Mouse (Mus musculus) gastrocnemius, postnatal 10 days (tissue): ENCODE results near the gene Btbd8. TPM values are rescaled to one million over a fixed set of nuclear protein-coding genes. Genes with fewer than 3 reads are reported as not detected.

Experiments used
- DNase-seq: peaks from one replicate; pipeline ENCODE4 v3.0.0; 2021; ENCODE audit warnings: mixed read lengths
- total RNA-seq, 2 experiments: library from RNA; stranded (reverse); gene quantifications; 2 replicates each; pipeline ENCODE4 v1.2.3; 2021

Btbd8 gene
- total RNA-seq, 2 experiments from 2014 or later: 17.5 to 20.0 TPM

DNA sequence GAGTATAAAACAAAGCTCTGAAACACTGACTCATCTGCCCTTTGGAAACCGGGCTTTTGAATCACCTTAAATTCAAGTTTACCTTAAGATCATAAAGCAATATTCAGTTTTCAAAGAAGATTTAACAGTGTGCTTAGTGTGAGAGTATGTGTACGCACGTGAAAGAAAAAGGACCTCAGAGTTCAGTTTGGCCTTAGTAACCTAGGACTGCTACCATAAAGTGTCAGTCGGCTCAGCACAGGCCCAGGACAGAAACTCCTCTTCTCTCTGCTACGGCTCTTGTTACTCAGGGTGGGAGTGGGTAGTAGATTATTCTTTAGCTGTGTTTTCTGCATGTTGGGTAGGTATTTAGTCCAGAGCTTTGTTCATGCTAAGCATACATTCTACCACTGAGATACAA is 11.8 kb downstream of the Btbd8 start:
- no peak for DNase-seq

DNA sequence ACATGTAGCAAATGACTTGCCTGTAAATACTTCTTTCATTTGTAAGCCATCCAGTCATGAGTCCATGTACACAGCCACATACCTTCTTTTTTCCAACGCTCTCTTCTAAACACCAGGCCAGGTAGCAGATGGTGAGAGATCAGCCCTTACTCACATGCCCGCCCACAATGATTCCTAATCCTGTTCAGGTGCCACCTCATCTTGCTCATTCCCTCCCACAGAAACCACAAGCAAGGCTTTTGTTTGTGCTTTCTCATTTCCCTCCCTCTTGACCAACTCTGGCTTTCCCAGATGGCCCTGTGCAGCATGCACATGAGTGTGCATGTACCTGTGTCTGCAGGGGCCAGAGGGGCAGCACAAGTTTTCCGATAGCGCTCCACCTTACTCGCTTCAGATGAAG is 12.5 kb downstream of the Btbd8 start:
- DNase-seq: no peak

GRCm38 (mm10) chr5:107462147-107463076 is 24.6 kb downstream of the Btbd8 start:
- DNase-seq: no peak

DNA sequence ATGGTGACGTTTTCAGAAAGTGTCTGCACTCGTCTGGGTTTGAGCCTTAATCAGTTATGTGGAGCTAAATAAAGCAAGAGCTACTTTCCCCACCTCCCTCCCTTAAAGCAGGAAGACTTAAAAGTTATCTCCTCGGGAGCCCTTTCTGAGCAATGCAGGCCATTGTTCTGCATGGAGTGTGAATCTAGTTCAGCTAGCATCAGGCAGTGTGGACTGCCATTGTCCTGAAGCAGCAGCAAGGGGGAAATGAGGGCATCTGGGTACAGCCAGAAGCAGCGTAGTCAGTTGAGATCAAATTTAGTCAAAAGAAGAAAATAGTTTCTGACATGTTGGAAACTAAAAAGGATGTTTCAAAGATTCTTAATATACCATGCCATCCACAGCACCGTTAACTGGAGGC is 28.7 kb downstream of the Btbd8 start:
- DNase-seq: no peak

GRCm38 (mm10) chr5:107467098-107467497 is 29.3 kb downstream of the Btbd8 start:
- no peak for DNase-seq

- no peak for DNase-seq
These were observed 33.0 kb downstream of the Btbd8 start for GRCm38 (mm10) chr5:107470600-107471329.

DNA sequence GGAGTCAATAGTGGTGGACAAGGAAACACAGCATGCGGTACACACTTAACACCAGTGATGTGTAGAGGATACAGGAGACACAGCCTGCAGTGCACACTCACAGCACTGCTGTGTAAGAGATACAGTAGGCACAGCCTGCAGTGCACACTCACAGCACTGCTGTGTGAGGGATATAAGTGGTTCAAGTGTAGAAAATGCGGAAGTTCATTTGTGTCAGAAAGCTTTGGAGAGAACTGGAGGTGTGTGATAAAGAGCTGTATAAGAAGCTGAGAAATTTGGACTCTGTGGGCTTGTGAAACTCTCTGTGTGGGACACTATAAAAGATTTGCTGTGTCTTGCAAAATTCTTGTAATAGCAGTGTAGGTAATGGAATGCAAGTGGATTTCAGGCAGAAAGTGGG is 42.4 kb downstream of the Btbd8 start:
- no peak for DNase-seq

DNA sequence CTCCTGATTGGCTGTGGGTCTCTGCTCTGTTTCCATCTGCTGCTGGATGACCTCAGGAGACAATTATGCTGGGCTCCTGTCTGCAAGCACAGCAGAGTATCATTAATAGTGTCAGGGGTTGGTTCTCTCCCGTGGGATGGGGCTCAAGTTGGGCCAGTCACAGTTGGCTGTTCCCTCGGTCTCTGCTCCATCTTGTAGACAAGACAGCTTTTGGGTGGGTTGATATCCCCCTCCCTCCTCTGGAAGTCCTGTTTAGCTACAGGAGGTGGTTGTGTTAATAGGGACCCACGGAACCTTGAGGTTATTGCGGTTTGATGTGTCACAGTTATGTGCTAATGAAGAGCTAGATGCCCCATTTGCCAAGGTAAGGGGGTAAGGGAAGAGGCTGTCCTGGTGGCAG is 51.2 kb downstream of the Btbd8 start:
- no peak for DNase-seq

DNA sequence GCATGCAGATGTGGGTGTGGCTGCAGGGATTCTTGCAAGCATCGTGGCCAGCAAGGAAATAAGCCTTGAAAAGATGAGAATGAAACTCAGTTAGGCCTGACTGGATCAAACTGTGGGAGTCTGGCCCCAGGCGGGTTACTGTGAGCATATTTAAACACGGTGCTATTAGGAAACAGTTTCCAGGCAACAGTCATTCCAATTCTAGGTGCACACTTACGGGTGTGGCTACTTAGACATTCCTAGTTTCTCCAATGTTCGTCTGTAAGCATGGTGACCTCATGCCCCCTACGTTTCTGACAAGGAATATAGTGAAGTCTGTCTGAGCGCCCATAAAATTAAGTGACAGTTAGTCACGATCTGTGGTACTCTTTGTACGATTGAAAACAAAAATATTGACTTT is 53.2 kb downstream of the Btbd8 start:
- no peak for DNase-seq

- DNase-seq: no peak
These were observed 54.7 kb downstream of the Btbd8 start for GRCm38 (mm10) chr5:107492471-107492870.

DNA sequence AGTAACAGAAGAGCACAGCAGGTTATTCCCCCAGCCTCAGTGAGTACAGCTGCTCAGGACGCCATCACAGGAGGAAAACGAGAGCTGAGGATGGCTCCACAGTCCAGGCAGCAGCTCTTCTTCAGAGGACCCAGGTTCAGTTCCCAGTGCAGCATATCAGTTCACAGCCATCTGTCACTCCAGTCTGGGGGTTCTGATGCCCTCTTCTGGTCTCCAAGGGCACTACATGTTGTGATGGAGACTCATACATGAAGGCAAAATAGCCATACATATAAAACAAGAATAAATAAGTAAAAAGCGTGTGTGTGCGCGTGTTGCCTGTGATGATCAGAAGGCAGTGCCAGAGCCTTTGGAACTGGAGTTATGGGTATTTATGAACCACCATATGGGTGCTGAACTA is 57.0 kb downstream of the Btbd8 start:
- DNase-seq: no peak

DNA sequence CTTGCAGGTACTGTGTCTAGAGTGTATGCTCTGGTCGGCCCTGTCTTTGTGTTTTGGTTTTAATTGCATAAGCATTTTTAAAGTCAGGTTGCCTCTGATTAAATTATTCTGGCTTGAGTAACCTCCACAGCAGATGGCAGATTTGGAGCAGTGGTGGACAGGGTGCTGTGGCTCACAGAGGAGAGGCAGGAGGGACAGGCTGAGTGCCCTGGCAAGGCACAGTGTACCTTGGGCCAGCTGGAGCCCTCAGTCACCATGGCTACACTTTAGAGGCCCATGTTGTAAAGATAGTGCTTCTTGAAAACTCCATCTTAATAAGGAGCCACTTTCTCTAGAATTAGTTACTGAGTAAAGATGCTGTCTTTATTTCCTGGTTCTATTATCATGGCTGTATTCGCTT is 58.2 kb downstream of the Btbd8 start:
- DNase-seq: no peak

GRCm38 (mm10) chr5:107497519-107498501 is 60.0 kb downstream of the Btbd8 start:
- no peak for DNase-seq

DNA sequence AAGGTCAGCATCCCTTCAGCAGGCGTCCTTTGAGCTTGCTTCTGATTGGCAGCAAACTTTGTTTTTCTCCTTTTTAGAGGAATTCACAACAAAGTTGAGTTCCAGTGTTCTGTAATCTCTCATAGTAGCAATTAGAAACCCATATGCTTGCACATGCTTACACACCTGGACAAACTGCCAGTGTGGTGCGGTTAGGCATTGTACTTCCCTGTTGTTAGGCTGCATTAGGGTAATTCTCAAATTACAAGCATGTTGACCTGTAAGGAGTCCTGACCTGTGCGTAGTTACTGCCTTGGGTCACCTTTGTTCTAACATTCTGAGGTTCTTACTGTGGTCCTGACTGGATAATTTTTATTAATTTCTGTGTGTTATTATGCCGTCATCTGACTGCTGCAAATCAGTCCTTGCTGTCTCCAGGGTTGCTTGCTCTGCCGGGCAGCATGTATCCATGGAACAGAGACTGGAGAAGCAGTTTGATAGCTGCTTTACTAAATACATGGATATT is 61.1 kb downstream of the Btbd8 start:
- no peak for DNase-seq

GRCm38 (mm10) chr5:107499891-107500535 is 62.2 kb downstream of the Btbd8 start:
- DNase-seq: no peak

GRCm38 (mm10) chr5:107500741-107501140 is 62.9 kb downstream of the Btbd8 start:
- DNase-seq: no peak

DNA sequence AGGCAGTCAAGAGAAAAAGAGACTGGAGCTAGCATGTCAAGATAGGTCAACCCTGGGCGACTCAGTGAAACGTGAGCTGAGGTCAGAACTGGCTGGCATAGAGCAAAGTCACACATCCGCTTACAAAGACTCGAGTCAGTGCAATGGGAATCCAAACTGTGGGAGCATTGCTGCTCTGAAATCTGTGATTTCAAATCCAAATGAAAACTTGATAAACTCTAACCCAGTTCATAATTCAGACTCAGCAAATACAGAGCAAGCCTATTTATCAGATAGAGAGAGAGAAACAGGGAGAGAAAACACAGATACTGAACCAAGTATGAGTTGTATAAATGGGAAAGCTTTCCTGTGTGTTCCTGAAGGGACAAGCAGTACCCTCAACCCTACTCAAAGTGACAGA is 69.5 kb downstream of the Btbd8 start, which contains the start of gene Gm42669:
Gene Gm42669 (plus strand): TSS at position 301 of the 400 bp plus-strand sequence.
- no peak for DNase-seq

GRCm38 (mm10) chr5:107510503-107510902 is 72.7 kb downstream of the Btbd8 start:
- DNase-seq: no peak

DNA sequence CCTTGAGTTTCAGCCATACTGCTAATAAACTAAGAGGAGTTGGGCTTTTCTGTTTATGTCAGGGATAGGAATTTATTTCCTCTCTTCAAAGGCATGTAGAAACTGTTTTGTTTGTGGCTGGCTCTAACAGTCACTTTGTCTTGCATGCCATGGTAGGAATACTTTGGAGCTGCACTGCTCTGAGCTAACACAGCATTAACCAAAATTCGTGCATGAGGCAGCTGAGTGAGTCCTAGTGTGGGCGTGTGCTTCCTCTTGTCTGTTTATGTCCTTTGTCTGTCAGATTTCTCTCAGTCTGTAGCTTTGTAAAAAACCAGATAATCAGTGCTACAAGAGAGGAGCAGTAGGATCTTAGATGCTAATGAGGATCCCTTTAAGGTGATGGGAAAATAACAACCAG is 73.5 kb downstream of the Btbd8 start:
- DNase-seq: no peak

GRCm38 (mm10) chr5:107513583-107513982 is 75.8 kb downstream of the Btbd8 start:
- DNase-seq: peak; percentile 49

GRCm38 (mm10) chr5:107515453-107515852 is 77.7 kb downstream of the Btbd8 start:
- DNase-seq: no peak
